Mouse (Mus musculus) embryo, embryonic 10.5 days (tissue): ENCODE data around the gene Nanp.

Experiments
- DNase-seq: peaks from one replicate; pipeline ENCODE4 v3.0.0-alpha.2; 2015; ENCODE audit warnings: low spot score

Nanp gene

GRCm38 (mm10) chr2:150997618-150998017, 41.6 kb downstream of the Nanp start:
- no peak for DNase-seq

- no peak for DNase-seq
These were observed 43.9 kb downstream of the Nanp start for GRCm38 (mm10) chr2:150995324-150995723.

DNA sequence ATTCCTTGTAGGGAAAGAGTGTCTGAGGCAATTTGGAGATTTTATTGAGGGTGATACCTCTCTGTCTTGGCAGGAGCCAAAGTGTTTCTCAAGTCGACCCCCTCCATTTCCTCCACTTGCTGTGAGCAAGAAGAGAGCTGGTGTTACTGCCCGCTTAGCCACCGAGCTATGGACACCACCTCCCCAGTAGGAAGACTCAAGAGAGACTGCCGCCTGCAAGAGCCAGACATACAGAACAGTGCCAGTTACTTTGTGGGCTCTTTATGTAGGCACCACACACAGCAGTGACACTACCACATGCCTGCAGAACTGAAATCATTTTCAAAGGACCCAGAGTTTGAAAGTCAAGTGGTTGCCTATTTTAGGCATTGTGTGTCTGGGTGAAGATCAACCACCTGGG, 48.1 kb downstream of the Nanp start:
- DNase-seq, result no peak

- no peak for DNase-seq
These were observed 48.7 kb downstream of the Nanp start for GRCm38 (mm10) chr2:150990506-150990905.

- DNase-seq, result no peak
These were observed 53.8 kb downstream of the Nanp start for GRCm38 (mm10) chr2:150985359-150985758.

- DNase-seq, result no peak
These were observed 57.1 kb downstream of the Nanp start for GRCm38 (mm10) chr2:150982051-150982450.

DNA sequence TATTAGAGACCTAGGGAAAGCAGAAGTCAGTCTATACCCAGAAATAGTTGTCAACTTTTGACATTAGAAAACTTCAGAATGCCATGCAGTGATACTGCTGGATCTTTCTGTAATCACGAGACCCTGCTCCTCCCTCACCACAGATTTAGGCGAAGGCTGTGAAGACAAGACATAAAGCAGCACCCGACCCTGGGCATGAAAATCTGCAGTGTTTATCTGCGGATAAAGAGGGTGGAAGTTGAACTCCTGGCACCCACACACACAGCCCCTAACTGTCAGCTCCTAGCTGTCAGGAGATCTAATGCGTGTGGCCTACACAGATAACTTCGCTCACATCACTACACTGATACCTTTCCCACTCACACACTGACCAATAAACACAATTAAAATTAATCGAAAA, 57.7 kb downstream of the Nanp start:
- DNase-seq, result no peak

DNA sequence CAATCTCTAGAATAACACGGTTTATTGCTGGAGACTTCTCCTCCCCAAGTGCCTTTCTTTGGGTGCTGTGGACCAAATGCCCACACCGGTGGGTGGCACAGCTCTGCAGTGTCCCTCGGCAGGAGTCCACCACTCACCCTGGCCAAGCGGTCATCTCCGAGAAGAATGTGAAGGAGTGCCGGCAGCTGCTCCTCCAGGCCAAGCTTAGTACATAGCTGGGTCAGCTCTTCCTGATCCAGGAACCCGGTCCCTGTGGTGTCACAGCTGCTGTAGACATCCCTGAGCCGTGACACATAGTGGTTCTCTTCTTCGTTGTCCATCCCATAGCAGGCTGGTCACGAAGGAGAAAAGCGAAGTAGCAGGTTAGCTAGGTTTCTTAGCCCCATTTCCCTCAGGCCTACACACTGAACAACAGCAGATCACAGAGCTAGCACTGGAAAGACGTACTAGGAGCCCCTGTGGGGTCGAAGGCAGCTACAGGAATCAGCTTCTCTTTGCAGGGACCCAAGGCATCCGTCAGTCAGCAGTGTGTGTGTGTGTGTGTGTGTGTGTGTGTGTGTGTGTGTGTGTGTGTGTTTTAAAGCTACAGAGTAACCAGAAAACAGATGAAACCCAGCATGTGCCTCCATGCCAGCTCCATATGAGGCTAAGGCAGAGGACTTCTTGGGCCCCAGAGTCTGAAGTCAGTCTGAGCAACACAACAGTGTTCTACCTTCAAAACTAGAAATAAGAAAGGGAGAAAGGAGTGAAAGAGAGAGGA, 59.2 kb downstream of the Nanp start:
- DNase-seq, result no peak
